Mouse (Mus musculus) G1E (cell line): ENCODE results near the gene 4833439L19Rik.

Experiments
- CTCF ChIP-seq: IDR thresholded peaks from 2 replicates; pipeline ENCODE4 v1.5.1; 2012; ENCODE audit warnings: low read depth, low read length, inconsistent platforms, mixed read lengths
- GATA2 ChIP-seq: IDR thresholded peaks from 2 replicates; pipeline ENCODE4 v1.6.1; 2012; ENCODE audit warnings: low read depth, low read length, inconsistent platforms, borderline replicate concordance
- TAL1 ChIP-seq: conservative IDR thresholded peaks from 2 replicates; pipeline ENCODE4 v1.6.1; 2012; ENCODE audit warnings: low read depth, low read length, inconsistent platforms, mixed read lengths

DNA sequence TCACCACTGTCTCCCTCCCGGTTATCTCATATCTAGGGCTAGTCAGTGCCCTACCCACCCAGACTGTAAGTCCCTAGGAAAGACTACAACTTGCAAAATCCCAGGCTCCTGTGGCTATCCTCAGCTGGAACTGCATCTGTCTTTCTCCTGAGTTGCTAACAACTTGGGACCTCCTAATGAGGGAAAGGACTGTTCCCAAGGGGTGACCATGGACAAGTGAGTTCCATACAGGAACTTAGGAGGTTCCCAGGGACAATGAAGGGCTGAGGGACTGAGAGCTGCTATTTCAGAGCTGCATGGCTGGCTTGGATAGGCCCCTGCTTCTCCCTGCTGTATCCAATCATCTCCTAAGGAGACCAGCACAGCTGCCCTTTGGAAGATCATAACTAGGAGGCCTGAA lies 44.1 kb upstream of the 4833439L19Rik start:
- TF ChIP-seq CTCF (no peak), TAL1 (no peak), GATA2 (no peak)
